Mouse (Mus musculus): ENCODE measurements around the gene 3110001I22Rik.

- no peak for TF ChIP-seq CTCF (IDR thresholded peaks at IDR 0.05; ENCODE audit: borderline replicate concordance, insufficient read depth, low read length)
- no peak for TF ChIP-seq POLR2A (IDR thresholded peaks at IDR 0.05; ENCODE audit: low read depth, low read length)
Measured at GRCm38 (mm10) chr16:13660736-13661135, 11.0 kb upstream of the 3110001I22Rik start.
